Mouse (Mus musculus): Measurements from ENCODE around the gene Trmt2a.

The Trmt2a gene

DNA sequence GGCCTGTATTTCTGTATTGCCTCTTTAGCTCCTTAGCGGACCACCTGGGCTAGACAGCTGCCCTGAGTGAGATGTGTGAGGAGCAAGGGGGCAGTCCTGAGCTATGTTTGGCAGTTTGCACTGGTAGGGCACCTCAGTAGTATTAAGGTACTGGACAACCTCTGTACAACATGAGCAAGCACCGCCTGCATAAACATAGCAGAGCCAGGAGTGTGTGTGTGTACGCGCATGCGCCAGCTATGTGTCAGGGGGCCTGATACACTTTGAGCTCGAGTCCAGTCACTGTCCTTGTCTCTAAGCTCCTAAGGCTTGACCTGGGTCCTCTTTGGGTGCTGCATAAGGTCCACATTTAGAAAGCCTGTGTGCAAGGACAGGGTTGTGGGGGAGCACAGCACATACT lies 17.9 kb upstream of the Trmt2a start:
- in situ Hi-C loops (cut with MboI; ENCODE audit: low sequenced_read_pairs) = no loop called here

DNA sequence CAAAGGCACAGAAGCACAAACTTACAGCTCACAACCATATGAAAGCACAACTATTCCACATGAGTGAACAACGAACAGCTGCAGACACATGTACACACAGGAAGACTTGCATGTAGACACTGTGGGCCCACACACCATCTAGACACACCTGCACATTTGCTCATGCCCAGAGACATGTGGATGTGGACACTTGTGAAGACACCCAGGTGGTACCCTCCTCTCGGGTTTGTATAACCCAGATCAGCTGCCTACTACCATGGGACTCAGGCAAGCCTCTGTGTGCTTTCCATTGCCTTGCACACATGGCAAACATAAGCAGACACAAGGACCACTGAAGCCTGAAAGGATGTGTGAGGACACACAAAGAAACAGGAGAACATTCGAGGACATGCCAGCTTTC lies 17.4 kb upstream of the Trmt2a start:
- in situ Hi-C loops (cut with MboI; ENCODE audit: low sequenced_read_pairs) = no loop called here

DNA sequence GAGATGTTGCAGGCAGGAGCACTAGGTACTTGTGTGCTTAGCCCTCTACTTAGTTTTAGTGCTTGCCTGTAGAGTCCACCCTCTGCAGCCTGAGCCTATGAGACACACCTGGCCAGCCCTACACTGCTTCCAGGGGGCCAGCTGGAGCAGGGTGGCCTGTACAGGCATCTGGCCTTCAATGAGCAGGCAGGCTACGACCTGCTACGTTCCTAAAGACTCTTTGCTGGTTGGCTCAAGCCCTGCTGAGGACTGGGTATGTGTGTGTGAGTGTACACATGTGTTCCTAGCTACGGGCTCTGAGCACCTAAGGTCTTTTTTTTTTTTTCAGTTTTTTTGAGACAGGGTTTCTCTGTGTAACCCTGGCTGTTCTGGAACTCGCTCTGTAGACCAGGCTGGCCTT lies 17.0 kb upstream of the Trmt2a start:
- in situ Hi-C loops (cut with MboI; ENCODE audit: low sequenced_read_pairs) = no loop called here

DNA sequence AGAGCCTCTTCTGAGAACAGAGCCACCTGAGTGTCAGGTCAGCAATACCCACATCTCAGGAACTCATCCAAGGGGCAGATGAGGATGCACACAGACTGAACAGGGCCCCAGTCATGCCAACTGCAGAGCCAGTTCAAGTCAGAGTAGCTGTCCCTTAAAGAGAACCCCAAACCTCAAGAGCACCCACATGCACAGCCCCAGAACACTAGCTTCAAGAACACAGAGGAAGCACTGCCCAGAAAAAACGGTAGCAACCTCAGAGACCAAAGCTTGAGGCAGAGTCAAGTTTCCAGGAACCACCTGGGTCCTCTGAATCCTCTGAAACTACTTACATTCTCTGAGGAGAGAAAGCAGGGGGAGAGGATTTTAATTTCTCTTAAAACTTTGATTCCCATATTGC lies 15.0 kb upstream of the Trmt2a start:
- in situ Hi-C loops (cut with MboI; ENCODE audit: low sequenced_read_pairs) = no loop called here

DNA sequence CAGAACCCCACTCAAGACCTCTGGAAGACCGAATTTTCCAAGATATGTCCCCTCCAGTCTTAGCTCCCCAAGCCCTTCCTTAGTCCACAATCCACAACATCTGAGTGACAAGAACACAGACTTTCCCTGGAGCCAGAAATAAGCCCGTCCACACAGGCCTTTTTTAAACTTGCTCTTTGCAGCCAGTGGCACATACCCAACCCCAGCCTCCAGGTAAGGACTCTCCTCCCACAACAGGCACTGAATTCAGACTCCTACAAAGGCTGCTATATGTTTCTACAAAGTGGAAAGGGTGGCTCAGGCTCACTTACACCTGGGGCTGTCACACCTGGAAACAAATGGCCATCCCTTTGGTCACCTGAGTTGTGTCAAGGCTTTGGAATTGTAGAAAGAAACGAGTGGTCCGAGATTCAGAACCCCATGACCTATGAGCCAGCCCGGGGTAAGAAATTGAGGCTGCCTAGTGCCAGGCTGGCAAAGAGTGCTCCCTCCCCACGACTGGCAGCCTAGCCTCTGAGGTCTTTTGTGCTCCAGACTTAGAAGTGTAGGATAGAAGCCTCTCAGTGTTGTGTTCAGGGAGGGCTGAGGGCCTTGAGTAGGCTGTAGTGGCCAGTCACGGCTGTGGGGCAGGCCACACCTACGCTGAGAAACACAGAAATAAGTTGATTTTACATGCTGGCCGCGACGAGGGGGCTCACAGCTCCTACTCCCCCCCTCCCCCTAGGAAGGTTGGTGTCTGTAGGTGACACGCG lies 14.4 kb upstream of the Trmt2a start:
- in situ Hi-C loops (cut with MboI; ENCODE audit: low sequenced_read_pairs) = no loop called here

DNA sequence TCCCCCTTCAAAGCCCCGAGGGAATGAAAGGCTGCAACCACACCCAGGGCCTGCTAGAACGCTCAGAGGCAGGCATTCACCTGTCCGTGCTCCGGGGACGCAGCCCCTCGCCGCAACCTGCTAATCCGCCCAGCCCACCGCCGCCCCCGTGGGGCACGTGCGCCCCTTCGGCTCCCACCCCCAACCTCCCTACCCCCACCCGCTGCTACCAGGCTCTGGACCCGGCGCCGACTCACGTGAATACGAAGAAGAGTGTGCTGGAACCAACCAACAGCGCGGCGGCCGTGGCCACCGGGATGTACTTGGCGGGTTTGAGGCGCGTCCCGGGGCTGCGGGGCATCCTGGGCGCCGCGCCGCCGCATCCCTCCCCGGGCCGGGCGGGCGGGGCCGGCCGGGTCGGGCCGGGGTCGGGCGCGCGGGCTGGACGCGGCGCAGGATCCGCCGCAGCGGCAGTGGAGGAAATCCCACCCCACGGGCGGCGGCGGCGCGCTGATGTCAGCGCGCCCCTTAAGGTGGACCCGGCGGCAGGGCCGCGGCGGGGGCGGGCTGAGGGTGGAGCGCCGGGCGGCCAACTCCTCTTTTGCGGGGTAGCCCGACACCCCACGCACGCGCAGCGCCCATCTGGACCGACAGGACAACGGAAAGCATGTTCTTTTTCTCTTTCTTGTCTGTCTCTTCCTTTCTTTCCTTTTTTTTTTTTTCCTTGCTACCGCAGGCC lies 13.6 kb upstream of the Trmt2a start, which contains the start of gene Zdhhc8:
Gene Zdhhc8 (minus strand): TSS at position 466 of the 718 bp plus-strand sequence.
- in situ Hi-C loops (cut with MboI; ENCODE audit: low sequenced_read_pairs) = no loop called here

DNA sequence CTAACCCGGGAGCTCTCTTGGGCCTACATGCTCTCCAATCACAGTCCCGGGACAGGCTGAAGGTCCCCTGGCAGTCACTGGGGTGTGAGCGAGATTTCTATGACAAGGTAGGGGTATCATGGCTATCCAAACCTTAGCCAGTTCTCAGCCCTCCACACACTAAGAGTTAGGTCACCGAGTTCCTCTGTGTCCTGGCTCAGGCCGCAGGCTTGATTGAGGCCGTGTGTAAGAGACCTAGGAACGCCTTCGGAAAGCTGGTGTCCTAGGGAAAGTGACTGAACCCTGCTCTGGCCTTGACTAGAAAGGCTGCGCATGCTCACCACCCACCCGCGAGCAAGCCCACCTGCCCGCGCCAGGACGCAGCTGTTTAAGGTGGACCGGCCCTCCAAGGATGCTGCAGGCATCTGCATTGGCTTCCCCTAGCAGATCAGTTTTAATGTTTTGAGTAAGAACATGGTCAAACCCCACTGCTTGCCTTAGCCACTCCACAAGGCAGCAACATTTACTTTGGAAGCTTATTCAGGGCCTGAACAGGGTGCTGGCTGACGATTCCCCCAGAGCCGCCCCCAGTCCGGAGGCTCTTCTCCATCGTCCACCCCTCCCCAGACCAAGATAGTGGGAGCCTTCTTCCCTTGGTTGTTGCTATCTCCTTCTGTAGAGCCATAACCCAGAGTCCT lies 13.0 kb upstream of the Trmt2a start:
- in situ Hi-C loops (cut with MboI; ENCODE audit: low sequenced_read_pairs) = no loop called here

DNA sequence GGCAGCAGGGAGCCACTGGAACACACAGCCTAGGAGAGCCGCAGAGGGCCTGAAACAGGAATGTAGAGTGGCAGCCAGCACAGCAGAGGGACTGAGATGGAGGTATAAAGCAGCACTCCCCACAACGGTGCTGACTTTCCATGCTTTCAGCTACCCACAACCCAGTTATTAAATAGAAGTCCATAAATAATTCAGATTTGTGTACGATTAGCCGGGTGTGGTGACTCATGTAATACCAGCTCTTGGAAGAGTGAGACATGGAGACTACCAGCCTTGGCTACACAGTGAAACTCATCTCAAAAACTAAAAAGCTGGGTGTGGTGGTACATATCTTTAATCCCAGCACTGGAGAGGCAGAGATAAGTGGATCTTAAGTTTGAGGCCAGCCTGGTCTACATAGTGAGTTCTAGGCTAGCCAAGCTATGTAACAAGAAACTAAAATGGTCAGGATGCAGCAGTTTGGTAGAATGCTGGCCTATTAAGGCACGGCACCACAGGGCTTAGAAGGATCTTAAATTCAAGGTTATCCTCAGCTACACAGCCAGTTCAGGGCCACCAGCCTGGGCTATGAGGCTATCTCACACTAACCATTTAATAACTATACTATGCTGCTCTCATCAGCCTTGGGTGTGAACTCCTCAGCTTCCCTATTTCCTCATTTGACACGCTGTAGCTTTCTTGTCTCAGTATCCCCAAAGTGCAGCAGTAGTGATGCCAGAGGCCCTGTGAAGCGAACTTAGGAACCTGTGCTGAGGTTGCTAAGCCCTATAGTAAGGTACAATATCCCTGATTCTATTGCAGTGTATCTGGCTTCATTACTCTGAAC lies 11.6 kb upstream of the Trmt2a start:
- in situ Hi-C loops (cut with MboI; ENCODE audit: low sequenced_read_pairs) = no loop called here

DNA sequence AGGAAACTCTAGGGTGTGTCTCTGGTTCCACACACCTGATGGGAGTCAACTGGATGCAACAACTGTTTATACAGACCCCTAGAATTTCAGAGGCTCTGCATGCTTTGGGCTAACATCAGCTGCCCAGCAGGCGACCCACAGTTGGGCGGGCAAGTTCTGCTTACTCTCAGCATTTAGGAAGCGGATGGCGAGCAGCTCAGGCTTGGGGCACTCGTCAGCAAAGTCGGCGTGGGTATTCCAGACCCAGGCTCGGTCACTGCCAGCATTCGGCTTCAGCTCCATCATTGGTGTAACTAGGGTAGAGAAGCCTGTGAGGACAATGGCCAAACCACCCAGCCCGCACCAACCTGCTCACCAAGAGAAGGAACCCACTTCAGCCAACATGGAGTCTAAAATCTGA lies 6.9 kb upstream of the Trmt2a start:
- in situ Hi-C loops (cut with MboI; ENCODE audit: low sequenced_read_pairs) = no loop called here

DNA sequence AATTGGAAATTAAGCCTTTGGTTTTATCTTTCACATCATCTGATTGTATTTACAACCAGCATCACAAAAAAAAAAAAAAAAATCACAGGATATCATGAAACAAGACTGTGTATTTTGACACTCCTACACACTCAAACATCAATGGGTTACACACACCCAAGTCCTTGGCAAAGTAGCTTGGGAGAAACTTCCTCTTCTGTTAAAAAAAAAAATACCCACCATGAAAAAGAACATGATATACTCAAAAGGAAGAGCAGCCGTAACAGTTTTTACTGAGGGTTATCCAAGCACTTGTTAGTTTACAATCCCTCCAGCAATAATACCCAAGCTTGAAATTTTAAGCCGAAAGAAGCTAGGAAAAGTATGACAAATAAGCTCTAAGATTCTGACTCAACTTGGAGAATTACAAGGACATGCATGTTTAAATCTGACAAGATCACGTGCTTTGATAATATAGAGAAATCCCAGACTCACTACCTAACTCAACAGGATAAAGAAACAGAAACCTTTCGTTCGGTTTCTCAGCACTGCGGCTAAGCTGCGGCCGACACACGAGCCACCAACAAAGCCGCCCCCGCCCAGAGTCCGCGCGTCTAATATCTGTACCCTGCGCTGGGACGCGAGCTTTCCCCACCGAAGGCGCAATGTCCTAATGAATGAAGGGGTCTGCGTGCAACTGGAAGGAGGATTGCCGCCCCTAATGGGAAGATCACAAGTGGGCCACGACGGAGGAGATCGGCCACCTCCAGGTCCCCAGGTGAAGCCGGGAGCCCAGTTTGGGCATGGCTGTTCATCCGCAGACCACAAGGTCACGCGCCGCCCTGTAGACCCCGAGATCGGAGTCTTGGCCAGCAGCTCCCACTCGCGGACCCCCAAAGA lies 719 bp upstream of the Trmt2a start:
- in situ Hi-C loops (cut with MboI; ENCODE audit: low sequenced_read_pairs) = no loop called here

DNA sequence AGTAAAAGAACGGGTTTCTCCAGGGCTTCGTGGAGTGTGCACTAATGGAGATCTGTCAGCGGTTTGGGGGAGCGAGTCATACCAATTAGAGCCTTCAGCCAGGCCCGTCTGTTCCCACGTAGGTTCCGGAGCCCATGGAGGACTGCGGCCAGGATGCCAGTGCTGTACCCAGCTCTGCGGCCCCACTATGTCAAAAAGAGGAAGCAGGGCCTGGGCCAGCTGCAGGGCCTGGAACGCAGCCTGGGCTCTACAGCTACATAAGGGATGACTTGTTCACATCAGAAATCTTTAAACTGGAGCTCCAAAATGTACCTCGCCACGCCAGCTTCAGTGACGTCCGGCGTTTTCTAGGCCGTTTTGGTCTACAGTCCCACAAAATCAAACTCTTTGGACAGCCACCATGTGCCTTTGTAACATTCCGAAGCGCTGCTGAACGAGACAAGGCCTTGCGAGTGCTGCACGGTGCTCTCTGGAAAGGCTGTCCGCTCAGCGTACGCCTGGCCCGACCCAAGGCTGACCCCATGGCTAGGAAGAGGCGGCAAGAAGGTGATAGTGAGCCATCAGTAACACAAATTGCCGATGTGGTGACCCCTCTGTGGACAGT lies 987 bp downstream of the Trmt2a start:
- in situ Hi-C loops (cut with MboI; ENCODE audit: low sequenced_read_pairs) = no loop called here

DNA sequence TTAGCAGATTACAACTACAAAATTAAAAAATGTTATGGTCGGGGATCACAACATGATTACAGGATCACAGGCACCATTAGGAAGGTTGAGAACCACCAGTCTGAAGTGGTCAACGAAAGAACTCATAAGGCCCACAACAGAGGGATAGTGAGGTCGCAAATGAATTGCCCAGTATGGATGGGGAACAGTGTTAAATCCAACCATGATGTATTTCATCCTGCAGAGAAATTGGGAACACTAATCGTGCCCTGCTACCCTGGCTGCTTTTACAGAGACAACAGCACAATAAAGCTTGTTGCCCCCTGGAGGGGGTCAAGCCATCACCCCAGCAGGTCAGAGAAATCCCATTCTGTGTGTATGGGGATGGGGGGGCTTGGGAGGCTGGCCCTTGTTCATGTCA lies 1.8 kb downstream of the Trmt2a start:
- in situ Hi-C loops (cut with MboI; ENCODE audit: low sequenced_read_pairs) = no loop called here

DNA sequence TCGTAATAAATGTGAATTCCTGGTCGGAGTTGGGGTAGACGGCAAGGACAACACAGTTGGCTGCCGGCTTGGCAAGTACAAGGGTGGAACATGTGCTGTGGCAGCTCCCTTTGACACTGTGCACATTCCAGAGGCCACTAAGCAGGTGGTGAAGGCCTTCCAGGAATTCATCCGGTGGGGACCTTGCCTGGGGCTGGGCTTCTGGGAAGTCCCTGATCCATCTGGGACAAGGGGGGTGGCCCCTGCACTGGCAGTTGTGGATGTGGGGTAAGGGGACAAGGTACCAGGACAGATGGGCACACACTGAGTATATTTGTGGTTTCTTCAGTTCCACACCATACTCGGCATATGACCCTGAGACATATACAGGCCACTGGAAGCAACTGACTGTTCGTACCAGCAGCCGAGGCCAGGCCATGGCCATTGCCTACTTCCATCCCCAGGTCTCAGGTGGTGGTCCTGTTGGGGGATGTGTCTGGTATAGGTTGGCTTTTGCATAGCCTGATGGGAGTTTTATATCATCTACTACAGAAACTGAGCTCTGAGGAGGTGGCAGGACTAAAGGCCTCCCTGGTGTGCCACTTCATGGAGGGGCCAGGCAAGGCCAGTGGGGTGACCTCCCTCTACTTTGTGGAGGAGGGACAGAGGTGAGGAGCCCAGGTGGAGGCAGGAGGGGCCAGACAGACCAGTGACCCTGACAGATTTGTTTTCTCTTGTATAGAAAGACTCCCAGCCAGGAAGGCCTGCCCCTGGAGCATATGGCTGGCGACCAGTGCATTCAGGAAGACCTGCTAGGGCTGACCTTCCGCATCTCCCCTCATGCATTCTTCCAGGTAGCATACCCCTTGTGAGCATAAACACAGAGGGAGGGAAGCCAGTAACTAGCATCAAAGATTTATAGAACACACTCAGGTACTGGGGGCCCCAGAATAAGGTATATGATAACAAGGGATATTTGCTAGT lies 2.6 kb downstream of the Trmt2a start:
- in situ Hi-C loops (cut with MboI; ENCODE audit: low sequenced_read_pairs) = no loop called here

DNA sequence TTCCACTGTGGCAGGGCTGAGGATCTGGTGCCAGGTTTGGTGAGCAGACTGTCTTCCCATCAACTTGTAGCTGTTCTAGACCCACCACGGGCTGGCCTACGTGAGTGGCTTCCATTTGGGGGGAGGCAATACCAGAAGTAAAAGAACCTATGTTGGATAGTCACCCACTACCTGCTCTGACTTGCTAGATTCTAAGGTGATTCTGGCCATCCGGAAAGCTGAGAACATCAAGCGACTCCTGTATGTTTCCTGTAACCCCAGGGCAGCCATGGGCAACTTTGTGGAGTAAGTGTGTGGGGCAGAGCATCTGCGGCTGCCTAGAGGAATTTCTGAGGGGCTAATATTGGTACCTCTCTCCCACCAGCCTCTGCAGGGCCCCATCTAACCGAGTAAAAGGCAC lies 4.3 kb downstream of the Trmt2a start:
- in situ Hi-C loops (cut with MboI; ENCODE audit: low sequenced_read_pairs) = no loop called here

DNA sequence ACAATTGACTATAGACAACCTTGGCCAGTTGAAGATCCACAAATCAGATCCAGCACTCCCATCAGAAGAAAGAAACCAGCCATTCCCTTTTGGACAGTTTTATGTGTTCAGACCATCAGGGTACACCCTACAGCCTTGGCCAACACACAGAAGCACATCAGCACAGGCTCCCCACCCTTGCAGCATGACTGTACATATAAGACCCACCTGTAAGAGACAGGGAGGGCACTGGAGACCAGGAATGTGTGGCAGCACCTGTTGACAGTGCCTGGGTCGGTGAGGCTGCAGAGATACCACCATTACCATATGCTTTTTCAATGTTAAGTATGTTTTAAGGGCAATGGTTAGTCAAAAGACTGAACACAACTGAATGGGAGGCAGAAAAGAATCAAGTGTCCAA lies 5.4 kb downstream of the Trmt2a start:
- in situ Hi-C loops (cut with MboI; ENCODE audit: low sequenced_read_pairs) = no loop called here

DNA sequence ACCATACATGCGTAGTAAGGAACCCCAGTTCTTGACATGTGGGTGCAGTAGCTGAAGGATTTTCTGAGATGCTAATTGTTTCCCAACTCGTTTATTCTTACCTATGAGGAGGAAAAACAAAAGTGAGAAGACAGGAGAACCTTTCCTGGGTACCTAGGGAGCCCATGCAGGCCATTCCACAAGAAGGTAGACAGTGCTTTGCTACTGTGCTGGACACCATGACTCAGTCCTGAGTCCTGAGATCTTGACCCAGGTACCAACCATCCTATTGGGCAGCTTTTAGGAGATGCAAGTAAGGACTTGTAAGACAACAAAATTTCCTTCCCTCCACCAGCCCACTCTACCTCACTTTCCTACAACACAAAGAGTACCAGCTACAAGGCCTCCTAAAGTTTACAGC lies 9.7 kb downstream of the Trmt2a start, which contains the start of gene Gm49776:
Gene Gm49776 (minus strand): TSS at position 101 of the 400 bp plus-strand sequence.
- in situ Hi-C loops (cut with MboI; ENCODE audit: low sequenced_read_pairs) = no loop called here

DNA sequence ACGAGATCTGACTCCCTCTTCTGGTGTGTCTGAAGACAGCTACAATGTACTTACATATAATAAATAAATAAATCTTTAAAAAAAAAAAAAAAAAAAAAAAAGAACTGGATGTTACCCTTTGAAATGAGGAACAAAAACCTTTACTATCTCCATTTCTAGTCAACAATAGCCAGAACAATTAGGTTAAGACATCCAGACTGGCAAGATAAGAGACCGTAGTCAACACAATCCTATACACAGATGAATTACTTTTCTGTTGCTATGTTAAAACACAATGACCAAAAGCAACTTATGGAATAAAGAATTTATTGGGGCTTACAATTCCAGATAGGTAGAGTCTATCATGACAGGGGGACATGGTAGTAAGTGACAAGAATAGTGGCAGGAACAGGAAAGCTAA lies 16.5 kb downstream of the Trmt2a start:
- in situ Hi-C loops (cut with MboI; ENCODE audit: low sequenced_read_pairs) = no loop called here

DNA sequence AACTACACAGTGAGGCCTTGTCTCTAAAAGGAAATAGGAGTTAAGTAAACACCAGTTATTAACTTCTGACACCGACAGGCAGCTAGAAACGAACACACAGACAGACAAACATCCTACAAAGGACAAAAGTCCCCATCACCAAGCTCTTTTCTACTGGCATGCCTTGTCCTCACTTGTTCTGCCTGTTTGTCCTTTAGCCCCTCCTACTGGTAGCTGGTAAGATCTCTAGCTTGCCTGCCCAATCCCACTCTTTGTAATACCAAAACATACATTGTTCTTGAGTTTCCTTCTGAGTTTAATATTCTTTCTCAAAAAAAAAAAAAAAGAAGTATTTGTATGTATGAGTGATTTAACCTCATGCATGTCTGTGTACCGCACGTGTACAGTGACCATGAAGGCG lies 19.7 kb downstream of the Trmt2a start:
- in situ Hi-C loops (cut with MboI; ENCODE audit: low sequenced_read_pairs) = no loop called here

DNA sequence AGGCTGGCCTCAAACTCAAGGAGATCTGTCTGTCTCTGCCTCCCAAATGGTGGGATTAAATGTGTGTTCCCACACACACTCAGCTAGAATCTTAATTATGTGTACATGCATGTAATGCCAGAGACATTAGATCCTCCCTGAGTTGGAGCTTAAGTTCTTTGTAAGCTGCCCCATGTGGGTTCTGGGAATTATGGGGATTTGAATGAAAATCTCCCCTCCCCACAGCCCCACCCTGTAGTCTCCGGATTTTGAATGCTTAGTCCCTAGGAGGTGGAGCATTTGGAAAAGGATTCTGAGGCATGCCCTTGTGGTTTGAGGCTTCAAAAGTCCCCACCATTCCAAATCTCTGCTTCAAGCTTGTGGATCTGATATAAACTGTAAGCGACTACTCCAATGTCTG lies 26.7 kb downstream of the Trmt2a start:
- in situ Hi-C loops (cut with MboI; ENCODE audit: low sequenced_read_pairs) = no loop called here
